Mouse (Mus musculus): ENCODE measurements around the gene Lrrc73.

DNA sequence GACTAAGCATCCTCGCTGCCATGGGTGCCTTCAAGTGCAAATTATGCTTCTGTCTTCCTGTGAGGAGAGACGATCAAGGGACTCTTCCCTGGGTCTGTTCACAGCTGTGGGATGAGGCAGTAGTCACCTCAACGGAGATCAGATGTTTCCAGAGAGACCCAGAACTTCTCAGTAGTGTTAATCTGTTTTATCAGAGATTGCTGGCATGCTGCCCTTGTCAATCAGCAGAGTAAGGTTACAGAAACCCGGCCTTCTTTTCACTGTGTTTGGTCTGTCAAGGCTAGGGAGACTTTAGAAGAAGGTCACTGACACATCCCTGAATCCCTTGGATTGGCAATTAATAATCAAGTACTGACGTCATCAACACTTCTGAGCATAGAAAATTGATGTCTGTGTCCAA, 15.9 kb upstream of the Lrrc73 start:
- no peak for TF ChIP-seq CTCF (IDR thresholded peaks at IDR 0.05; ENCODE audit: borderline replicate concordance, extremely low read depth, insufficient read depth, insufficient read length)
- no peak for TF ChIP-seq POLR2A (IDR thresholded peaks at IDR 0.05; ENCODE audit: borderline replicate concordance, extremely low read depth, insufficient read depth, insufficient read length, poor library complexity, severe bottlenecking)

Data from brain, embryonic 14.5 days (tissue).